Mouse (Mus musculus): ENCODE measurements around the gene Olfr1105.

Olfr1105 gene

DNA sequence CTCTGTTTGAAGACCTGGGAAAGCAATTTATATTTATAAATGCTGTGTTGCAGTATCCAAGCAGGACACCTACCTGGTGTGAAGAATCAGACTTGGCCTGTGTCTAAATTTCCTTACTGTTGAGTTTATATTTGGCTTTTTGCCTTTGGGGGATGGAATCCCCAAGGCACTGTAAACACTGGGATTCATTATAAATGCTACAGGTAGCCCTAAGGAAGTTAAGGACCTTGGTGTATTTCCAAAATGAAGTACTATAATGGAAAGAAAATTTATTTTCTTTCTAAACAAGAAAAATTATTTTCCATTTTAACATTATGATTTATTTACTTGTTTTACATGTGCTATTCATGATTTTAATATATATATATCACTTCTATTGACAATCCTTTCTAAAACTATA, at the start of gene Olfr1105:
TSS of gene Olfr1105 (minus strand) at position 101 of the 400 bp plus-strand sequence.
- no peak for DNase-seq

DNA sequence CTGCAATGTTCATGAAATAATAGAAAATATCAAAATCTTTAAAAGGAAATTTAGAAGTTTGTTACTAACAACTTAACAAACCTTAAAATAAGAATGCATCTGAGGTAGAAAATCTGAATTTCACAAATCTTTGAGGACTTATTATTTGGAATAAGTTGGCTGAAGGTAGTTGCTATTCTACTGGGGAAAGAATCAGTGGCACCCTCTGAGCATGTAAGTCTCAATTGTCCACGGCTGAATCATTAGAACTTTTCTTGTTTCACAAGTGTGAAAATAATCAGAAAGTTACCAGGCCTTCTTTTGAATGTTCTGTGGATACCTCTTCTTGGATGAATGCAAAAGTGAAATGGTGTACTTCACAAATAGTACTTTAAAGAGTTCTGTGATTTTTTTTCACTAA, 39.4 kb upstream of the Olfr1105 start, which contains the start of gene Olfr1107:
TSS of gene Olfr1107 (minus strand) at position 101 of the 400 bp plus-strand sequence.
- DNase-seq, result no peak

DNA sequence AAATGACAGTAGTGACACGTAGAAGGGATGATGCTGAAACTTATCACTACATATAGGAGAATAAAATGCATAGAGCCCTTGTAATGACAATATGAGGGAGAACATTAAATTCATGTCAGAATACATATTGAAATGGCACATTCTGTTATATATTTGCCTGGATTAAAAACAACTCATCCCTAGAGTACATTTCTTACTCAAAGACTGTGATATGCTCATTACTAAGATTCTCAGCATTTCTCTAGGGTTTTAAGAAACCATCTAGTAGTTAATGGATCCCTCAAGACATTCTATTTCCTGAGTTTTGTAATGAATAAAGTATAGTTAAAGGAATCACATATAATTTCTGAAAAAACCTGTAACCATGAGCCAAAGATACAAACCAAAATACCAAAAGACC, 15.8 kb upstream of the Olfr1105 start, which contains the start of gene Olfr1106:
TSS of gene Olfr1106 (minus strand) at position 101 of the 400 bp plus-strand sequence.
- DNase-seq, result no peak

DNA sequence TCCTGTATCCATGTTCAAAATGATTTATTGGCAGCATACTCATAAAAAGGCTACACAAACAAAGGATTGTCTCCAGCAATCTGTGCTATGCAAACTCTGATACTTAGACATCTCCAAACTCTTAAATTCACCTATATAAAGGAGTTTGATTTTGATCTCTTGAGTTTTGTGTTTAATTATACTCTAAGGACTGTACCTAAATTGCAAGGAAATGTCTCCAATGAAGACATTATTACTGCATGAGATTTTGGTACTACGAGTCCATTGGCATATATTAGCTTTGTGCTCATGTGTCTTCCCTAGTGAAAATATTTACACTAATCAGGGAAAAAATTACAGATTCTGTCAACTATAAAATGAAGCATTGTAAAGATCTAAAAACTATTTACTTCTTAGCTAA, 9.4 kb downstream of the Olfr1105 start, which contains the start of gene Olfr1104:
TSS of gene Olfr1104 (minus strand) at position 101 of the 400 bp plus-strand sequence.
- DNase-seq, result no peak

DNA sequence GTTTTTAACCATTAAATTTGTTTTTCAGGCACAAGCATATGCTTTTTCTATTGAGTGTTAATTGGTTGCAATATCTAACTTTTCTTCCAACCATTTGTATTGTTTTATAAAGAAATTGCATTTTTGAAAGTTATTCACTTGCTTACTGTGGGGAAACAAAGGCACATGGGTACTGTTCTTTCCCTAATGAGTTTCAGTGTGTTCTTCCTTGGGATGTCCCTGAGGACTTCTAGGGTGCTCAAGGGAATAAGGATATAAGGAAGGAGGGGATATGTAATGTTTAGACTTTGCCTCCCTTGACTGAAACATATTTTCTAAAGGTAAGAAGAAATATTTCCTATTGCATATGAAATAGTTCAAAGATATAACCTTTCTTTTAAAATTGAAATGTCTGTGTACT, 38.2 kb downstream of the Olfr1105 start, which contains the start of gene Olfr1102:
TSS of gene Olfr1102 (plus strand) at position 301 of the 400 bp plus-strand sequence.
- DNase-seq, result no peak

DNA sequence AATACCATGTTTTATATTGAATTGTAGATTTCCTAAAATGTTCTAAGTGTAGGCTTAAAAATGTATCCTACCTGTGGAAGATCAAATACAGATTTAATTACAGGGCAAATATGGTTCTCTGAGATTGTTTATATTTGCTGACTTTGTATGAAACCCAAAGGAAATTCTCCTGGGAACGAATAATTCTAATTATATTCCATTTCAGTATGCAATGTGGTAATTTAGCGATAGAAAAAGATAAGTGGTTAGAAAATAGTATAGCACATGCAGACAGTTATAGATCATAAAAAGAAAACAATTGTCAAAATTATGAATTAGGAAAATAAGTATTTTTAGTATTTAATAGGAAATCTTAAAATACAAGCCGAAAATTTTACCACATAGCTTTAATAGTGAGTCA, 45.2 kb downstream of the Olfr1105 start, which contains the start of gene Olfr1101:
TSS of gene Olfr1101 (minus strand) at position 101 of the 400 bp plus-strand sequence.
- no peak for DNase-seq

All from cerebellum, adult 9-10 months (tissue).